Mouse (Mus musculus) neural tube, embryonic 13.5 days (tissue): Measurements from ENCODE around the gene Ubap1. TPM values are rescaled to one million over a fixed set of nuclear protein-coding genes. Genes with fewer than 3 reads are reported as not detected.
A peak's percentile ranks its signal among the peaks of the same experiment; 100 is the strongest.

ENCODE experiments used
- ATAC-seq: fragments of 200-750 bp; cut with Nextera tagmentation; 2 replicates; pipeline ENCODE4 v1.8.0; 2017; ENCODE audit warnings: low read depth, mild to moderate bottlenecking, moderate TSS enrichment, moderate library complexity
- H3K27ac ChIP-seq: fragments of 300-500 bp; sonication (generic); replicated peaks from 2 replicates; pipeline ENCODE4 v1.5.1; 2015; ENCODE audit warnings: moderate library complexity, mild to moderate bottlenecking, inconsistent platforms
- H3K27me3 ChIP-seq: fragments of 300-500 bp; sonication (generic); 2 replicates; pipeline ENCODE4 v1.6.1; 2015; ENCODE audit warnings: mild to moderate bottlenecking, inconsistent platforms
- H3K36me3 ChIP-seq: fragments of 300-500 bp; sonication (generic); 2 replicates; pipeline ENCODE4 v1.6.1; 2015; ENCODE audit warnings: mild to moderate bottlenecking, inconsistent platforms
- H3K4me1 ChIP-seq: fragments of 300-500 bp; sonication (generic); replicated peaks from 2 replicates; pipeline ENCODE4 v1.6.1; 2015; ENCODE audit warnings: inconsistent platforms
- H3K4me2 ChIP-seq: fragments of 300-500 bp; sonication (generic); 2 replicates; pipeline ENCODE4 v1.6.1; 2015; ENCODE audit warnings: inconsistent platforms, mild to moderate bottlenecking, moderate library complexity
- H3K4me3 ChIP-seq: fragments of 300-500 bp; sonication (generic); 2 replicates; pipeline ENCODE4 v1.5.1; 2015; ENCODE audit warnings: mild to moderate bottlenecking, inconsistent platforms
- H3K9ac ChIP-seq: fragments of 300-500 bp; sonication (generic); 2 replicates; pipeline ENCODE4 v1.6.1; 2015; ENCODE audit warnings: moderate library complexity, mild to moderate bottlenecking, inconsistent platforms
- H3K9me3 ChIP-seq: fragments of 300-500 bp; sonication (generic); 2 replicates; pipeline ENCODE4 v1.6.1; 2016; ENCODE audit warnings: inconsistent platforms
- WGBS: fragments of 180-500 bp; shearing (Covaris S2); methylation state at CpG from one replicate; pipeline ENCODE4 v1.1.7; 2015; 5-methylcytosine and 5-hydroxymethylcytosine counted together
- polyA plus RNA-seq: library from polyadenylated mRNA; unstranded; fragments of >200 nt; fragmentation: Nextera tagmentation; extraction: Ambion mirVana; gene quantifications from 2 replicates; pipeline ENCODE4 v1.2.1, GENCODE M21; 2015

The Ubap1 gene
- polyA plus RNA-seq, 1 experiment from 2014 or later = 72.6 TPM

- Histone ChIP-seq H3K4me3 (no peak overlapping the region), H3K36me3 (no peaks in the 10 kb centered on the region), H3K4me2 (no peak overlapping the region), H3K9me3 (no peaks in the 10 kb centered on the region), H3K9ac (no peak overlapping the region), H3K27me3 (no peaks in the 10 kb centered on the region), H3K27ac (no peak overlapping the region), H3K4me1 (no peaks in the 10 kb centered on the region)
- 38% methylated on average over 4 of the region's 4 CpGs for WGBS
- ATAC-seq = no peak
Measured at GRCm38 (mm10) chr4:41329481-41329880, 19.3 kb upstream of the Ubap1 start.

GRCm38 (mm10) chr4:41331085-41331484, 17.7 kb upstream of the Ubap1 start:
- 78% methylated on average over 3 of the region's 3 CpGs for WGBS
- Histone ChIP-seq H3K4me1 (no peaks in the 10 kb centered on the region), H3K4me3 (no peak overlapping the region), H3K4me2 (no peak overlapping the region), H3K27ac (no peak overlapping the region), H3K36me3 (no peaks in the 10 kb centered on the region), H3K27me3 (no peaks in the 10 kb centered on the region), H3K9me3 (no peaks in the 10 kb centered on the region), H3K9ac (no peak overlapping the region)
- ATAC-seq = no peak

- H3K4me3 ChIP-seq = no peak overlapping the region
- no peaks in the 10 kb centered on the region for H3K36me3 ChIP-seq
- no peak overlapping the region for H3K9ac ChIP-seq
- H3K4me2 ChIP-seq = no peak overlapping the region
- H3K9me3 ChIP-seq = no peaks in the 10 kb centered on the region
- no peak overlapping the region for H3K27ac ChIP-seq
- ATAC-seq = no peak
- 89% methylated on average over 9 of the region's 9 CpGs for WGBS
- H3K27me3 ChIP-seq = no peaks in the 10 kb centered on the region
- no peaks in the 10 kb centered on the region for H3K4me1 ChIP-seq
Measured at GRCm38 (mm10) chr4:41331698-41332421, 16.9 kb upstream of the Ubap1 start.

- Histone ChIP-seq H3K36me3 (no peaks in the 10 kb centered on the region), H3K27me3 (no peaks in the 10 kb centered on the region), H3K9ac (no peak overlapping the region), H3K9me3 (no peaks in the 10 kb centered on the region), H3K4me2 (no peak overlapping the region), H3K4me3 (no peak overlapping the region), H3K4me1 (no peaks in the 10 kb centered on the region), H3K27ac (no peak overlapping the region)
- no peak for ATAC-seq
Measured at GRCm38 (mm10) chr4:41336546-41336945, 12.2 kb upstream of the Ubap1 start.

- no peaks in the 10 kb centered on the region for H3K36me3 ChIP-seq
- no peaks in the 10 kb centered on the region for H3K27me3 ChIP-seq
- H3K4me1 ChIP-seq = no peaks in the 10 kb centered on the region
- no peaks in the 10 kb centered on the region for H3K9me3 ChIP-seq
- no peak overlapping the region for H3K4me2 ChIP-seq
- no peak overlapping the region for H3K4me3 ChIP-seq
- ATAC-seq = no peak
- H3K27ac ChIP-seq = no peak overlapping the region
- 80% methylated on average over 11 of the region's 11 CpGs for WGBS
- H3K9ac ChIP-seq = no peak overlapping the region
Measured at GRCm38 (mm10) chr4:41340912-41341550, 7.8 kb upstream of the Ubap1 start.

GRCm38 (mm10) chr4:41346011-41346410, 2.8 kb upstream of the Ubap1 start:
- ATAC-seq = no peak
- 65% methylated on average over 2 of the region's 2 CpGs for WGBS
- no peaks in the 10 kb centered on the region for H3K27me3 ChIP-seq
- H3K27ac ChIP-seq = no peak overlapping the region
- no peak overlapping the region for H3K4me3 ChIP-seq
- H3K4me2 ChIP-seq = no peak overlapping the region
- no peak overlapping the region for H3K9ac ChIP-seq
- H3K9me3 ChIP-seq = no peaks in the 10 kb centered on the region
- peaks cover 14% of the 10 kb centered on the region for H3K4me1 ChIP-seq
- H3K36me3 ChIP-seq = no peaks in the 10 kb centered on the region

GRCm38 (mm10) chr4:41347839-41348238, 957 bp upstream of the Ubap1 start:
- no peaks in the 10 kb centered on the region for H3K27me3 ChIP-seq
- H3K27ac ChIP-seq = no peak overlapping the region; the same call in 1 of the 2 replicates
- H3K9ac ChIP-seq = no peak overlapping the region
- peaks cover 9% of the 10 kb centered on the region for H3K36me3 ChIP-seq
- H3K4me2 ChIP-seq = peak overlapping the region; percentile 76
- 31% methylated on average over 5 of the region's 5 CpGs for WGBS
- no peak for ATAC-seq
- H3K9me3 ChIP-seq = no peaks in the 10 kb centered on the region
- peak overlapping the region; percentile 67 for H3K4me3 ChIP-seq
- peaks cover 16% of the 10 kb centered on the region for H3K4me1 ChIP-seq

GRCm38 (mm10) chr4:41349199-41349591, 399 bp downstream of the Ubap1 start:
- H3K4me2 ChIP-seq = peak overlapping the region; percentile 76
- H3K27ac ChIP-seq = peak overlapping the region; percentile 97
- H3K4me3 ChIP-seq = peak overlapping the region; percentile 67
- WGBS = 1% methylated on average over 28 of the region's 28 CpGs
- H3K27me3 ChIP-seq = no peaks in the 10 kb centered on the region
- peak; percentile 86 for ATAC-seq
- peaks cover 16% of the 10 kb centered on the region for H3K4me1 ChIP-seq
- peaks cover 14% of the 10 kb centered on the region for H3K36me3 ChIP-seq
- H3K9me3 ChIP-seq = no peaks in the 10 kb centered on the region
- H3K9ac ChIP-seq = peak overlapping the region; percentile 87

- H3K4me1 ChIP-seq = peaks cover 26% of the 10 kb centered on the region
- no peaks in the 10 kb centered on the region for H3K9me3 ChIP-seq
- 97% methylated on average over 4 of the region's 4 CpGs for WGBS
- no peaks in the 10 kb centered on the region for H3K27me3 ChIP-seq
- no peak overlapping the region for H3K4me2 ChIP-seq
- H3K36me3 ChIP-seq = peaks cover 23% of the 10 kb centered on the region
- H3K9ac ChIP-seq = no peak overlapping the region
- no peak overlapping the region for H3K4me3 ChIP-seq
- H3K27ac ChIP-seq = no peak overlapping the region
- no peak for ATAC-seq
Measured at GRCm38 (mm10) chr4:41352758-41353157, 4.0 kb downstream of the Ubap1 start.

GRCm38 (mm10) chr4:41353265-41353664, 4.5 kb downstream of the Ubap1 start:
- Histone ChIP-seq H3K4me2 (no peak overlapping the region), H3K36me3 (peaks cover 23% of the 10 kb centered on the region), H3K4me1 (peaks cover 22% of the 10 kb centered on the region), H3K9me3 (no peaks in the 10 kb centered on the region), H3K4me3 (no peak overlapping the region), H3K27ac (no peak overlapping the region), H3K9ac (no peak overlapping the region), H3K27me3 (no peaks in the 10 kb centered on the region)
- no peak for ATAC-seq
- WGBS = 97% methylated on average over 1 of the region's 1 CpGs

GRCm38 (mm10) chr4:41357154-41357553, 8.4 kb downstream of the Ubap1 start:
- Histone ChIP-seq H3K27me3 (no peaks in the 10 kb centered on the region), H3K9me3 (no peaks in the 10 kb centered on the region), H3K4me2 (no peak overlapping the region), H3K4me1 (0 out of 2 replicates have a peak, but pooled peaks cover 10% of the 10 kb centered on the region), H3K4me3 (no peak overlapping the region), H3K9ac (no peak overlapping the region), H3K36me3 (peaks cover 30% of the 10 kb centered on the region), H3K27ac (no peak overlapping the region)
- ATAC-seq = no peak
- WGBS = 60% methylated on average over 2 of the region's 2 CpGs

GRCm38 (mm10) chr4:41358669-41359068, 9.9 kb downstream of the Ubap1 start:
- no peak overlapping the region for H3K4me3 ChIP-seq
- H3K4me1 ChIP-seq = 0 out of 2 replicates have a peak, but pooled peaks cover 10% of the 10 kb centered on the region
- WGBS = 97% methylated on average over 2 of the region's 2 CpGs
- peaks cover 19% of the 10 kb centered on the region for H3K36me3 ChIP-seq
- no peak for ATAC-seq
- H3K9ac ChIP-seq = no peak overlapping the region
- no peaks in the 10 kb centered on the region for H3K9me3 ChIP-seq
- H3K27me3 ChIP-seq = no peaks in the 10 kb centered on the region
- no peak overlapping the region for H3K27ac ChIP-seq
- H3K4me2 ChIP-seq = no peak overlapping the region
